Mouse (Mus musculus) macrophage (primary cell): ENCODE results near the gene Fermt1. TPM values are rescaled to one million over a fixed set of nuclear protein-coding genes. Genes with fewer than 3 reads are reported as not detected.

Source experiments
- H3K27ac ChIP-seq: fragments of 350-480 bp; formaldehyde crosslinking; 2 replicates; pipeline ENCODE4 v1.9.0; 2021
- H3K36me3 ChIP-seq: fragments of 350-480 bp; formaldehyde crosslinking; 2 replicates; pipeline ENCODE4 v1.9.0; 2021; ENCODE audit errors: inconsistent target
- H3K4me3 ChIP-seq: fragments of 350-480 bp; formaldehyde crosslinking; 2 replicates; pipeline ENCODE4 v1.9.0; 2021; ENCODE audit errors: inconsistent target
- H3K79me2 ChIP-seq: fragments of 350-480 bp; formaldehyde crosslinking; 2 replicates; pipeline ENCODE4 v1.9.0; 2021; ENCODE audit errors: inconsistent target
- WGBS: methylation state at CpG from one replicate; pipeline ENCODE4 v1.1.7; 2026; ENCODE audit warnings: inconsistent platforms; ENCODE audit not compliant: missing documents; 5-methylcytosine and 5-hydroxymethylcytosine counted together
- polyA plus RNA-seq: library from polyadenylated mRNA; stranded (reverse); fragments of 250-400 nt; gene quantifications from 3 replicates; pipeline ENCODE4 v1.2.4, GENCODE M21; 2018; ENCODE audit warnings: inconsistent platforms

Fermt1 gene
- polyA plus RNA-seq, 1 experiment from 2014 or later: not detected

DNA sequence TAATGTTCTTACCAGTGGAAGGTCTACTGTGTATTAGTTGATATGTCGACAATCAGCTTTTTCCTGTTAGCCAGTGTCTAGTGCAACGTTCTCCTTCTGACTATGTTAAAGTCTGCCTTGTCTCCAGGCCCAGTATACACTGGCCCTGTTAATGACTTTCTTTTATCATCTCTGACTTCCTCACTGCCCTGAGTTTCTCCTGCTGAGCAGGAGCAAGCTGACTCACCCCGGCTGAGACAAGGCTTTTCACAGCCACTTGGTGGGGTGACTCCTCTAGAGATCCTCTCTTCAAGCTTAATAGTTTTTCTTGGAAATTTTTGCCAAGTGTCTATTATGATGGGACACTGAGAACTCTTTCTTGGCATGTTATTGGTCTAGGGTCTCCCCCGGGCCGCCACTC lies 89.4 kb downstream of the Fermt1 start:
- 86% methylated on average over 5 of the region's 5 CpGs for WGBS
- H3K4me3 ChIP-seq: no peak overlapping the region
- H3K27ac ChIP-seq: no peak overlapping the region
- no peaks in the 10 kb centered on the region; the same call in 1 of the 2 replicates for H3K36me3 ChIP-seq
- peaks cover 82% of the 10 kb centered on the region for H3K79me2 ChIP-seq

Other genes with a start within 250 kb of the Fermt1 start
- gene Chgb, start 164.6 kb downstream of the Fermt1 start, polyA plus RNA-seq: 0.07 to 0.11 TPM in 2 of 3 replicates, not detected in the other
- 17.7 to 28.3 TPM (median 25.2 TPM) in 3 replicates for gene Trmt6, start 129.9 kb downstream of the Fermt1 start, polyA plus RNA-seq
- gene Mcm8, start 129.8 kb downstream of the Fermt1 start, polyA plus RNA-seq: 0.82 to 5.8 TPM (median 1.5 TPM) in 3 replicates
- gene Crls1, start 99.2 kb downstream of the Fermt1 start, polyA plus RNA-seq: 16.5 to 24.2 TPM (median 20.4 TPM) in 3 replicates
- not detected in 3 replicates for gene Lrrn4, start 65.0 kb downstream of the Fermt1 start, polyA plus RNA-seq